Mouse (Mus musculus) ZHBTc4 (cell line): ENCODE measurements around the gene Syncrip.
"Not testable (repeated sequence)": the region's sequence is repeated elsewhere in the genome, so short reads cannot be mapped to it uniquely, and the experiment has no call there.

ENCODE experiments used
- DNase-seq: peaks from one replicate; pipeline ENCODE4 v3.0.0-alpha.2; 2011; ENCODE audit warnings: low read depth, low spot score

Syncrip gene

DNA sequence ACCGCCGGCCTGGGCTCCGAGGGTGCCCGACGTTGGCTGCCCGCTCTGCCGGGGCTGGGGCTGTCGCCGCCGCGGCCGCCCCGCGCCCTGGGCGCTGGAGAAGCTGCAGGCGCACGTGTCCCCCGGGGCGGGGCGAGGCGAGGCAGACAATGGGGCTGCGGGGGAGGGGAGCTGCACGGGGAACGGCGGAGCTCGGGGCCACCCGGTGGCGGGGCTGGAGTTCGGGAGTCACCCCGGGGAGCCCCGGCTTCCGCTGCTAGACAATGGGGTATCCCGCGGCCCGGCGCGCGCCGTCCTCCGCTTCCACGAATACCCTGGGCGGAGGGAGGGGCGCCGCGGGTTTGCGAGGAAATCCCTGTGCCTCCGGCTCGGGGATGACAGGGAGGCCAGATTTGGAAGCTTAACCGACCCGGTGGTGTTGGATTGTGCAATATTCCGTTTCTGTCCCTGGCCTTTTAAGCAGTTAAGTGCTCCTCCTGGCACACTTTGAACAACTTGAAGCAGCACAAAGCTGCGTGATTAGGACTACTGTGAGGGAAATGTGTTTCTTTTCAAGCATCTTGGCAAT lies 539 bp upstream of the Syncrip start:
- peak; percentile 84 for DNase-seq

DNA sequence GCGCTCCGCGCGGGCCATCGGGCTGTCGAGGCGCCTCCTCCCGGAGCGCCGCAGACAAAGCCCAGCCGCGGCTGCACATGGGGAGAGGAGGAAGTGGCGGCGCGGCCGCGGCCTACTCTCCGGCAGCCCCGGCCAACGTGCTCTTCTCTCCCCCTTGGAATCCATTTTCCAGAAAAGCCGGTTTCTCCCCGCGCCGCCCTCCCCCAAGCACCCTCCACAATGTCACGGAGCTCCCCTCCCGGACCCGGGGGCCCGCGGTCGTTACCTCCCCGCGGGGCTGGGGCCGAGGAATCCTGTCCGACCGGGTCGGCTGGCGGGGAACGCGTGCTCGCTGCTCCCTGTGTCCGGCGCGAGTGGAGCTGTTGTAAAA lies 598 bp downstream of the Syncrip start:
- DNase-seq = peak; percentile 48

DNA sequence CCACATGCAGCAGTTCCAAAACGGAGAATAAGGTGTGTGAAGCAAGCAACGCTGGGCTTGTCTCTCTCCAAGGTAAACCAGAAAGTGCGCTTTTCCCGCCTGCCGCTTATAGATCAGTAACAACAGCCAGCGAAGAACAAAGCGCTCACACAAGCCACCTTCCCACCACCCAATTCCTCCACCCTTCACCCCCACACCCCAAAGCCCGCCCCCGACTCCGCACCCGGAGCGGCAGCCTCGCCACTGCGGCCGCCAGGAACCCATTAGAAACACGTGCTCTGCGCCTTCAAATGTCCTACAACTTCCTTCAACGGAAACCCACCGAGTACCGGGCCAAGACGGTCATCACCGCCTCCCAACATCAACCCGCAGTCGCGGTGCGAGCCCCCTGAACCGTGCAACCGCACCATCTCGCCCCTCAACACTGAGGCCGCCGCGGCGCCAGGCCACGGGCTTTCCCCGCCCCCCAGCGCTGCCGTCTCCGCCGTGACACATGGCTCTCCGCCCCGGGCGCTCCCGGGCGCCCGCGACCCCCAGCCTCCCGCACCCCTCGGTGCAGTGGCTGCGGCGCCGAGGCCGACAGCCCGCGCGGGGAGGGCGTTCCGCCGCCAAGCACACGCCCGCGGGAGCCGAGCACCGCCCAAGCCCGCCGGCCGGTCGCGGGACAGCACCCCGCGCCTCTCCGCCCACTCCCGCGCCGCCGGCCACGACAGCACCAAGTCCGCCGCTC lies 1.1 kb downstream of the Syncrip start:
- peak; percentile 66 for DNase-seq

DNA sequence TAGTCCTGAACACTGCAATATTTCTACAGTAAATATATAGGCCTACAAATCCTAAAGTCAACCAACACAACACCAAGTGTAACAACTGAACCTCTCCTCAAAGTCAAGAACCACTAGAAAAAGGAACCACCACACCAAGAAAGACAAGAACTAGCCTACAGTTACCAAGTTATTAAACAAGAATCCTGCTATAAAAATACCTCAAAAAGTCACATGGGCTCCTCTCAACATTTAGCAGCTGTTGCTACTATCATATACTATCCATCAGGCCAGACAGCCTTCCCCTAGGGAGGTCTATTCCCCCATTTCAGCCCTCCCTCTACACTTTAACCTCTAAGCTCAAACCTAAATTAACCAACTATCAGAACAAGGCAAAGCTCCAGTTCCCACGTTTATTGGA lies 2.3 kb downstream of the Syncrip start:
- DNase-seq = no peak

DNA sequence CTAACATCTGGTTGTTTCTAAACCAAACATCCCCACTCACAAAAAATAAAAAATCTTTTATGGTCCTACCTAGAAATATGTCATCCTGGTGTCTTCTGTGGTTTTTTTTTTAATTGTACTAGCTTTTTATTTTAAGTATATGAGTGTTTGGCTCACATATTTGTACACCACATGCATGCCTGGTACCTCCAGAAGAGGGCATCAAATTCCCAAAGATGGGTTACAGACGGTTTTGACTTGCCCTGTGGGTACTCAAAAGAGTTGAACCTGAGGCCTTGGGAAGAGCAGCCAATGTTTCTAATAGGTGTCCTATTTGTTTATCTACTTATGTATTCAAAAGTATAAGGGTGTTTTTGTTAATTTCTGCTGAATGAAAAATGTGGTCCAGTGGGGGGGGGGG lies 6.2 kb downstream of the Syncrip start:
- no peak for DNase-seq

DNA sequence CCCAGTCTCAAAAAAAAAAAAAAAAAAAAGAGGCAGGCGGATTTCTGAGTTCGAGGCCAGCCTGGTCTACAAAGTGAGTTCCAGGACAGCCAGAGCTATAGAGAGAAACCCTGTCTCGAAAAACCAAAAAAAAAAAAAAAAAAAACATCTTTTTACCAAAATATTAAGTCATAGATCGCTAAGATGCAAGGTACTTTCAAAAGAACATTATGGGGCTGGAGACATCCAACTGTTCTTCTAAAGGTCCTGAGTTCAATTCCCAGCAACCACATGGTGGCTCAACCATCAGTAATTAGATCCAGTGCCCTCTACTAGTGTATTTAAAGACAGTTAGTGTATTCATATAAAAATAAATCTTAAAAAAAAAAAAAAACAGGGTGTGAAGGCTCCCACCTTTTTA lies 21.4 kb downstream of the Syncrip start:
- not testable (repeated sequence) for DNase-seq

DNA sequence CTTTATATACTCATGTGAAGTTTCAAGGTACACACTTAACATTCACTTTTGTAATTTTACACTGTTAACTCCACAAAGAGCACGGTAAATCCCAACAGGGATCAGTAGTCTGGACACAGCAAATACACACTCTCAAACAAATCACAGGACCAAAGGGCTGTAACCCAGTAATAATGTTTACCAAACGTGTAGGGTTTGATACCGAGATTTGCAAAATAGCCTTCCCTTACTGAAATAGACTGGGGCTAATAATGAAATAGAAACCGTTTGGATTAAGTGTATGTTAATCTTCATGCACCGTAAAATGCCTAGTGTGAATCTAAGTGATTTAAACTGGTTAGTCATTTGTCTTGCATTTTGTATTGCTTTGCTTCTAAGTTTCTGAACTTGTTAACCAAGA lies 42.4 kb downstream of the Syncrip start:
- no peak for DNase-seq

DNA sequence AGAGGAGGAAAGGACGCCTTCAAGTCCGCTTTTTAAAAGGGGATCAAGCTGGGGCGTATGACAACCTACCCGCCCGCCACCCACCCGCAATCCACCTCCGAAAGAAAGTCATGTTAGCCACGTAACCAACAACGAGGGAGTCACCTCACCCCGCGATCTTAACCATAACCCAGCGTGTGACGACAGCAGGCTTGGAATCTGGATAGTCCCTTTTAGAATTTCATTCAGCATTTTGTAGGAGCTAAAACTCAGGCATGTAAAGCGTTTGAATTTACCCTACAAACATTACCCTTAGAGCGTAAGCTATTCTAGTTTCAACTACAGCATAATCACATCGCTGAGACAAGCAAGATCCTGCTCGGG lies 43.2 kb downstream of the Syncrip start:
- no peak for DNase-seq

DNA sequence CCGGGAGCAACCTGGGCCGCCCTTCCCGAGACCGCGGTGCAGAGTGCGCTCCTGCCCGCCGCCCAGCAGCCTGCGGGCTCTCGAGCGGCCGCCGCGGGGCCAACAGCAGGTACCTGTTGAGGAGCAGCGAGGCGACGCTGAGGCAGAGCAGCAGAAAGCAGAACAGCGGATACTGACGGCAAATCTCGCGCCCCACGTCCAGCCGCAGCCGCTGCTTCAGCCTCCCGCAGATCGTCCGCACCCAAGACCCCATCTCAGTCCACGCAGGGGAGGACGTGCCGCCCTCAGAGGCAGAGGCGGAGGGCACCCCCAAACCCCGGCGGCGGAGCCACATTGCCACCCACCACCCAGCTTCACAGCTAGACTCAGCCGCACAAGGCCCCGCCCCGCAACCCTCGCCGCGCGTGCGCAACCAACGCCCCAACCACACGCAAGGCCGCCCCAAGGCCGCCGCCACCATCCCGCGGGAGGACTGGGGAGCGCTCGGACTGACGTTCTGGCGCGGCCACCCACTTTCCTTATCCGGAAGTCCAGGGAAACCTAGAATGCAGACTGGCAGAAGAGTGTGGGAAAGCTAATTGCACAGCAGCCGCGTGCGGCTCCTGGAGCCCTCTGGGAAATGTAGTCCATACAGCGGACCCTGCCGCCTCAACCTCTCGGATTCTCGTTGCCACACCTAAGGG lies 43.7 kb downstream of the Syncrip start, which contains the start of gene Snx14:
Gene Snx14 (minus strand): TSS at position 404 of the 683 bp plus-strand sequence.
- DNase-seq = peak; percentile 97

DNA sequence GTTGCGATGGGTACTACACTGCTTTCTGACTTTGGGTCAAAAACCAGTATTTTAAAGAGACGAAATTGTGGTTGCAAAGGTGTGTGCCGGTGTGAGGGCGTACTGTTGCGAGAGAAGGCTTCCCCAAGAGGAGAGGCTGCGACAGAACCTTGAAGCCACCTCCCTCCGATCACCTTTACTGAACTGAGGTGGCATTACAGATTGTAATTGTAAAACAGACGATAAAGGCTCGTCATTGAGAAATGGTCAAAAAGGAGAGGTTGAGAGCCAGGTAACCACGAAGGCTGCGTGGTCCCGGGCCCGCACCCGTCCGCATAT lies 44.2 kb downstream of the Syncrip start:
- no peak for DNase-seq

DNA sequence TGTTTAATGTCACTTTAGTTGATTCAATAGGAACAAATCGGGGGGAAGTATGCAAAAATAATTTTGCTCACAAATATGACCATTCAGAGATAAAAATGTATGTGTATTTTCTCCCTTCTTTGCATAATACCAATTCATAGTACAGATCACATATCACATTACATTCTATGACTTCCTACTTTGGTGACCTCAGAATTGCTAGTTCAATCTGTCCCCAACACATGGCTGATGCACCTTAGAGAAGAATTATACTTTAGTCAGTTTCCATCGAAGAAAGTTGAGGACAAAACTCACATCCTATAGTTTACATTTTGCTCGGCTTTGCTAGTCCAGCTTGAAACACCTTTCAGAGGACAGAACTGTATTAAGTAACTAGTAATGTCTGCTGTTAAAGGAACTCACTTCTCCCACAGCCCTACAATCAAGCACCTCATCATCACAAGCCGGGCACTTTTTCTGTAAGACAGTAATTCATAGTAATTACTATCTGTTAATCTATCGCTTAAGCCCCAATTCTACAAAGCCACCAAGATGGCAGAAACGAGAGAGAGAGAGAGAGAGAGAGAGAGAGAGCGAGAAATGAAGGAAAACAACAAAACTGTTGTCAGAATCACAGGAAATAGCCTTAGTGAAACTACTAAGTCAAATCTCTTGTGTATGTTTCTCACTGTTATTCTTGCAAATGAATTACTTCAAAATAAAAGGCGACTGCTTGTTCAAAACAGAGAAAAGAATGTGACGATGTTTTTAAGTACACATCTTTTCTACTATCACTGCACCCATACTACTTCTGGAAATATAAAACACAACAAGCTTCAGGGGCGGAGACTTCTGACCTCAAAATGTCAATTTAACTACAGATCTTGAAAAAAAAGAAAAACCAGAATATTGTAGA lies 44.8 kb downstream of the Syncrip start:
- DNase-seq = no peak

DNA sequence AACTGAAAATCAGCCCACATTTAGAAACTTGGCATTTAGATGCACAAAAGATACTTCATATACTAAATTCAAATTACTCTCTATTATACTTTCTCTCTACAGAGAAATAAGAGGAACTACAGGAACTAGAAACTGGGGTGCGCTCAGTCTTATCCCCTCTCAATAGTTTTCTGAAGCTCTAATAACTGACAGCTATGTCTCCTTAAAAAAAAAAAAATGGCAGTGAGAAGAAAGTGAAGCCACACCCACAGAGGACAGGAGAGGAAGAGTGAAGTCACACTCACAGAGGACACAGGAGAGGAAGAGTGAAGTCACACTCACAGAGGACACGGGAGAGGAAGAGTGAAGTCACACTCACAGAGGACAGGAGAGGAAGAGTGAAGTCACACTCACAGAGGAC lies 58.0 kb downstream of the Syncrip start:
- no peak for DNase-seq

DNA sequence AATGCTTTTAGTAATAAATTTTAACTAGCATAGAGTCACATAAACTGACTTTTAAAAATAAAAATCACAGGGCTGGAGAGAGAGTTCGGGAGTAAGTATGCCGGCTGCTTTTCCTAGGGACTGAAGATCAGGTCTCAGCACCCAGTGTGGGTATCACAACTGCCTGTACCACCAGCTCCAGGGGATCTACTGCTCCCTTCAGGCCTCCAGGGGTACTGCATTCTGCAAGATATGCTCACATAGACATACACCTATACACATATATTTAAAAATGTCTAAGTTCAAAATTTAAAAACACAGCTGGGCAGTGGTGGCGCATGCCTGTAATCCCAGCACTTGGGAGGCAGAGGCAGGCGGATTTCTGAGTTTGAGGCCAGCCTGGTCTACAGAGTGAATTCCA lies 59.9 kb downstream of the Syncrip start:
- peak; percentile 35 for DNase-seq

DNA sequence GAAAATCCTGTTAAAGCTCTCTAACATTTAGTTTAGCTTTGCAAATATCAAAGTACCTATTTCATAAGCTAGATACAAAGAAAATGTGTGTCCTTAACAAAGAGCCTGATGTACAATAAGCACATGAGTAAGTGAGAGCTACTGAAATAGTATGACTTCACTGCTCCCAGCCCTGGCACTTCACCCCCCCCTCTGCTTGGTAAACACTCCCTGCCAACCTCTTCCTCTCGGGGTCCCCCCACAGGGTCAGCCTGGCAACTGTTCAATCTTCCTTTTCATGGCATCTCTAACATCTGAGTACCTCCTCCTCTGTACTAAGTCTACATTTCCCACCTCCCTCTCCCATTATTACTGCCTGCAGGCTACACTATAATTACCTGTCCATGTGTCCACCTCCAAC lies 65.6 kb downstream of the Syncrip start:
- no peak for DNase-seq

DNA sequence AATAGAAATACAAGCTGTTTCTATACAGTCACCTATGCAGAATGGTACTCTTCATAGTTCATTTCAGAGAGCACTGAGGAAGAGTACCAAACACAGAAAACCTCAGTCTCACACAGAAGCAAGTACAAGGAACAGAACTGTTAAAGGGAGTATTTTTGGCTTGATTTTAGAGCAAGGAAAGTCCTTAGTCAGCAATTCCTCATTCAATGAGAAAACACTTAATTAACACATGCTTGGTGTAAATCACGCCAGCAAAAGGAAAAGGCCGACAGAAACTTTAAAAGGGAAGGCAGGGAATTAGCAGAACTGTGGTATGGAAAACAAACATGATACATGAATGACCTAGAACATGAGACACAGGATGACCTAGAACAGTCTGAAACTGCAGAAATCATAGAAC lies 72.4 kb downstream of the Syncrip start:
- DNase-seq = no peak

DNA sequence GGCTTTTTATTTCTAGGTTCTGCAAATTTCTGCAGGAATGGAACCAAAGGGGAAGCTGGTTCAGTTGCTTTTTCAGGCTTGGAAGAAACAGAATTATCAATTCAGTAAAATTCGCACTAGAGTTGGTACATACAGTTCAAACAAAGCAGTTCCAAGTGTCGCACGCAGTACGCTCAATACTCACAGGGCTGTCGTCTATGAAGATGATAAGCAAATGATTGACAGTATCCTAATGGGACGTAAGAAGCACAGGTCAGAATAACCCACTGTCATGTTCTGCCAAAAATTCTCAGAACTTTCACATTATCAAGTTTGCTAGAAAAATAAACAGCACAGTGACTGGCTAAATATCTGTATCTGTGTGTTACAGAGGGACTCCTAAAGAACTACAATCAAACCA lies 77.9 kb downstream of the Syncrip start:
- DNase-seq = no peak

DNA sequence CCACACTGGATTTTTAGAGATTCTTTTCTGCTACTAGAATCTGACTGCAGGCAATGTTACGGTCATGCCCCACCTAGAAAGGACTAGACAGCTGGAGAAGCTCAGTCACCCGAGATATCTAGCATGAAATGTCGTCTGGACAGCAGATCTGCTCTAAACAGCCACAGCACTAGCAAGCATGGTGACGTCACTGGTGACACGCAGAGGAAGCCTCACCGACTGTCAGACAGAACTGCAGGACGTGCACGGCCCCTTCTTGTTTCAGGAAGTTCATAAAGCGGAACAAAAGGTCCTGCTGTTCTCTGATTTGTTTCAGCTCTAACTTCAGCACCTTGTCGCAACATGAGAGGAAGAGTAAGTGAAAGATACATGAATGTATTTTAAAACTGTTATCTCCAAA lies 78.3 kb downstream of the Syncrip start:
- peak; percentile 45 for DNase-seq

DNA sequence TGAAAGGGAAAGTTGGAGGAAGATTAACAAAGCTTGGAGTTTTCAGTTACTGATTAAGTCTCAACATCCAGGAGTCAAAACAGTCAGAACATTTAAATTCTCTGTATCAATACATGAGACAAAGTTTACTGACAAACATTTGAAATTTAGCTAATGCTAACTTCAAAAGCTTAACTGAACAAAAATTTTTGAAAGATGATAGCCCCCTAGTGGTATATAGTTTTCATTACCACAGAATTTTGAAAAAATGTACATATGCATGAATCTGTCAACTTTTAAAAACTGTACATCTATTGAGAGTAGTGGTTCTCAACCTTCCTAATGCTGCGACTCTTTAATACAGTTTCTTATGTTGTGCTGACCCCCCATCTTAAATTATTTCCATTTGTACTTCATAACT lies 83.9 kb downstream of the Syncrip start:
- DNase-seq = no peak
